Mouse (Mus musculus) cerebellum, postnatal 25 days (tissue): Measurements from ENCODE around the gene Eid2b.
"Not testable (repeated sequence)": the region's sequence is repeated elsewhere in the genome, so short reads cannot be mapped to it uniquely, and the experiment has no call there.

Experiments used
- DNase-seq, 2 experiments: peaks; one replicate each; pipeline ENCODE4 v3.0.0; 2021; ENCODE audit warnings: mixed read lengths in 2 of 2

Gene Eid2b

GRCm38 (mm10) chr7:28277615-28278278 lies at the start of gene Eid2b:
Gene Eid2b (plus strand): TSS chr7:28277739.
- DNase-seq = peak; percentile 98

GRCm38 (mm10) chr7:28243943-28244342 lies 33.6 kb upstream of the Eid2b start:
- not testable (repeated sequence) for DNase-seq

- DNase-seq = no peak
Measured at GRCm38 (mm10) chr7:28248957-28249356, 28.6 kb upstream of the Eid2b start.

GRCm38 (mm10) chr7:28251976-28252375 lies 25.6 kb upstream of the Eid2b start:
- DNase-seq = no peak

- no peak for DNase-seq
Measured at GRCm38 (mm10) chr7:28254591-28254990, 22.9 kb upstream of the Eid2b start.

GRCm38 (mm10) chr7:28255476-28255875 lies 22.1 kb upstream of the Eid2b start:
- DNase-seq = no peak

- DNase-seq = no peak
Measured at GRCm38 (mm10) chr7:28262861-28263260, 14.7 kb upstream of the Eid2b start.

GRCm38 (mm10) chr7:28263786-28264185 lies 13.8 kb upstream of the Eid2b start:
- DNase-seq = peak in 1 of 2 experiments; percentile 36

GRCm38 (mm10) chr7:28265391-28265790 lies 12.1 kb upstream of the Eid2b start:
- no peak for DNase-seq

- DNase-seq = peak; percentile 96 to 97
Measured at GRCm38 (mm10) chr7:28267129-28268041, 10.2 kb upstream of the Eid2b start, which contains the start of gene Eid2. Gene Eid2 (plus strand): TSS chr7:28267881.

GRCm38 (mm10) chr7:28268042-28268531 lies 9.5 kb upstream of the Eid2b start:
- peak; percentile 78 to 80 for DNase-seq

- DNase-seq = no peak
Measured at GRCm38 (mm10) chr7:28268576-28268975, 9.0 kb upstream of the Eid2b start.

- DNase-seq = no peak
Measured at GRCm38 (mm10) chr7:28269355-28269754, 8.2 kb upstream of the Eid2b start.

GRCm38 (mm10) chr7:28271761-28272160 lies 5.8 kb upstream of the Eid2b start:
- DNase-seq = peak in 1 of 2 experiments; percentile 9

- no peak for DNase-seq
Measured at GRCm38 (mm10) chr7:28277237-28277614, 313 bp upstream of the Eid2b start.

GRCm38 (mm10) chr7:28278279-28278652 lies 727 bp downstream of the Eid2b start:
- no peak for DNase-seq

GRCm38 (mm10) chr7:28280630-28281029 lies 3.1 kb downstream of the Eid2b start:
- no peak for DNase-seq

GRCm38 (mm10) chr7:28290165-28290564 lies 12.6 kb downstream of the Eid2b start:
- no peak for DNase-seq

GRCm38 (mm10) chr7:28290638-28291590 lies 13.4 kb downstream of the Eid2b start, which contains the start of gene Selenov:
Gene Selenov (minus strand): TSS chr7:28291186.
- DNase-seq = peak; percentile 69 to 76

- peak; percentile 60 to 80 for DNase-seq
Measured at GRCm38 (mm10) chr7:28294481-28294880, 16.9 kb downstream of the Eid2b start.

GRCm38 (mm10) chr7:28298837-28299625 lies 21.5 kb downstream of the Eid2b start:
- DNase-seq = peak; percentile 49 to 73
